Mouse (Mus musculus): Measurements from ENCODE around the gene Ubc.

GRCm38 (mm10) chr5:125433793-125434337 is 43.9 kb upstream of the Ubc start, which contains the start of gene Dhx37:
- TF ChIP-seq POLR2A (IDR thresholded peaks at IDR 0.05; ENCODE audit: borderline replicate concordance, control insufficient read depth, low read depth, low read length) (peak; percentile 76; the same call in 1 of the 2 replicates), CTCF (IDR thresholded peaks at IDR 0.05; ENCODE audit: control insufficient read depth, insufficient read depth, low read length) (no peak)
